Mouse (Mus musculus) kidney, embryonic 14.5 days (tissue): ENCODE measurements at regions not wholly inside any gene's neighbourhood (a gene's known extent, or its start where the extent isn't known, plus 50 kb on each side); places are given as distances from the start of the nearest gene placed in this dataset.

Source experiments
- ATAC-seq: fragments of 200-750 bp; cut with Nextera tagmentation; 2 replicates; pipeline ENCODE4 v1.8.0; 2017; ENCODE audit warnings: moderate number of reproducible peaks, mild to moderate bottlenecking, moderate TSS enrichment, moderate library complexity; ENCODE audit not compliant: low FRiP score, low TSS enrichment
- H3K27ac ChIP-seq: fragments of 300-500 bp; sonication (generic); 2 replicates; pipeline ENCODE4 v1.5.1; 2014; ENCODE audit warnings: low read depth, mild to moderate bottlenecking, low read length, moderate library complexity, mixed read lengths
- H3K27me3 ChIP-seq: fragments of 300-500 bp; sonication (generic); 2 replicates; pipeline ENCODE4 v1.6.1; 2014; ENCODE audit warnings: mild to moderate bottlenecking, low read length; ENCODE audit not compliant: control insufficient read depth, insufficient read depth
- H3K36me3 ChIP-seq: fragments of 300-500 bp; sonication (generic); 2 replicates; pipeline ENCODE4 v1.6.1; 2014; ENCODE audit warnings: low read length, mixed read lengths; ENCODE audit not compliant: control insufficient read depth, insufficient read depth
- H3K4me1 ChIP-seq: fragments of 300-500 bp; sonication (generic); 2 replicates; pipeline ENCODE4 v1.6.1; 2014; ENCODE audit warnings: low read length, mixed read lengths; ENCODE audit not compliant: control insufficient read depth, insufficient read depth
- H3K4me2 ChIP-seq: fragments of 300-500 bp; sonication (generic); replicated peaks from 2 replicates; pipeline ENCODE4 v1.6.1; 2014; ENCODE audit warnings: low read depth, mild to moderate bottlenecking, low read length
- H3K4me3 ChIP-seq: fragments of 300-500 bp; sonication (generic); 2 replicates; pipeline ENCODE4 v1.5.1; 2014; ENCODE audit warnings: mild to moderate bottlenecking, low read length
- H3K9ac ChIP-seq: fragments of 300-500 bp; sonication (generic); 2 replicates; pipeline ENCODE4 v1.6.1; 2014; ENCODE audit warnings: low read depth, mild to moderate bottlenecking, low read length, moderate library complexity
- H3K9me3 ChIP-seq: fragments of 300-500 bp; sonication (generic); 2 replicates; pipeline ENCODE4 v1.6.1; 2016; ENCODE audit warnings: low read length; ENCODE audit not compliant: control insufficient read depth
- WGBS: fragments of 180-500 bp; shearing (Covaris S2); extraction: QIAGEN DNeasy Blood & Tissue Kit; methylation state at CpG from one replicate; pipeline ENCODE4 v1.1.7; 2014; 5-methylcytosine and 5-hydroxymethylcytosine counted together

DNA sequence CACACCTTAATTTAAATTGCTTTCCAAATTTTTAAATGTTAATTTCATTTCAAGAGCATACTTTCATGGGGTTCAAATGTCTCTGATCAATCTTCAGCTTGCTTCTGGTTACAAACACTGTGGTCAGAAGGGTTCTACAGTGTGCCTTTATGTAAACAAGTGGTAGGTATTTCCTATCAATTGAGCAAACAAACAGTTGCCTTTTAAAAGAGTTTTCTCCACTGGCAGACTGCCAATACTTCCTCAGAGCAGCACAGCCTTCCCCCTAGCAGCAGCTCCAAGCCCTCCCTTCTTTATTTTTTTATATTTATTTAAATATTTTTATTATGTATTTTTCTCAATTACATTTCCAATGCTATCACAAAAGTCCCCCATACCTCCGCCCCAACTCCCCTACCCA lies 977.8 kb downstream of the Fstl5 start:
- H3K4me3 ChIP-seq, result no peak overlapping the region
- no peak for ATAC-seq
- WGBS, result 87% methylated on average over 1 of the region's 1 CpGs
- H3K36me3 ChIP-seq, result no peaks in the 10 kb centered on the region
- H3K9me3 ChIP-seq, result no peaks in the 10 kb centered on the region
- H3K9ac ChIP-seq, result no peak overlapping the region
- H3K27ac ChIP-seq, result no peak overlapping the region
- H3K4me2 ChIP-seq, result no peak overlapping the region
- H3K27me3 ChIP-seq, result no peaks in the 10 kb centered on the region
- H3K4me1 ChIP-seq, result no peaks in the 10 kb centered on the region

DNA sequence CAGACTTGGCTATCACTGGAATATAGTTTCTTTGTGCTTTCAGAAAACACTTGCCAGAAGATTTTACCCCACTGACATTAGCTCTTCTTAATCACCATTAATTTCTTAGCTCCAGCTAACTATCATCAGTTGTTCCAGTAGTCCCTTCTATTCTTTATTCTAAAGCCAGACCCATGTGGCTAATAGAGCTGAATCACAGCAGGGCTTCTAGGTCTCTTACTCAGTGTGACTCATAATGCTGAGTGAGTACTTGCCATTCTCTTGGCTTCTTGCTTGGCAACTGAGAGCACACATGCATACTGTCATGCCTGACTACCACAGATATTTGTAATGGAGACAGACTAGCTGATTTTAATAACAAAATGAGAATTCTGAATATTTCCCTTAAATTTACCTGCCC lies 1001.0 kb downstream of the Fstl5 start:
- H3K4me2 ChIP-seq, result no peak overlapping the region
- H3K9me3 ChIP-seq, result no peaks in the 10 kb centered on the region
- H3K9ac ChIP-seq, result no peak overlapping the region
- no peak overlapping the region for H3K4me3 ChIP-seq
- no peaks in the 10 kb centered on the region for H3K36me3 ChIP-seq
- no peaks in the 10 kb centered on the region for H3K27me3 ChIP-seq
- ATAC-seq, result no peak
- H3K27ac ChIP-seq, result no peak overlapping the region
- H3K4me1 ChIP-seq, result no peaks in the 10 kb centered on the region

DNA sequence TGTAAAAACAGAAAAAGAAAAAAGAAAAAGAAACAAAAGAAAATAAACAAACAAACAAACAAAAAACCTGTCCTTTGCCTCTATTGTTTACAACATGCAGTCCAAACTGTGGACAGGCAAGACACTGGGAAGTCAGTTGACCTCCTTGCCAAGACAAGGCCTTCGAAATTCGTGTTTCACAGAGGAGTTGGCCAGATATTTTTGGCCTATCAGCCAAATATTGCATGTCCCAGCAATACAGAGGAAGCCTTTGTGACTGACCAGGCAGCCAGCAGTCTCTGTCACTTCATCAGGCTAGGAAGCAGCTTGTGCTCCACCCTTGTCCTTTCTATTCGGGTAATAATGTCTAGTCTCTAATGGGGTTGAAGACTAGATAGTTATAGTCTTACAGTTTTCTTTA lies 1017.7 kb downstream of the Fstl5 start:
- Histone ChIP-seq H3K4me3 (no peak overlapping the region), H3K27ac (no peak overlapping the region), H3K4me2 (no peak overlapping the region), H3K9me3 (no peaks in the 10 kb centered on the region; the same call in 1 of the 2 replicates), H3K27me3 (no peaks in the 10 kb centered on the region), H3K4me1 (no peaks in the 10 kb centered on the region), H3K9ac (no peak overlapping the region), H3K36me3 (no peaks in the 10 kb centered on the region)
- ATAC-seq, result no peak
- WGBS, result 94% methylated on average over 3 of the region's 3 CpGs

- Histone ChIP-seq H3K4me1 (no peaks in the 10 kb centered on the region), H3K9ac (no peak overlapping the region), H3K4me2 (no peak overlapping the region), H3K4me3 (no peak overlapping the region), H3K27me3 (no peaks in the 10 kb centered on the region), H3K36me3 (no peaks in the 10 kb centered on the region), H3K9me3 (no peaks in the 10 kb centered on the region), H3K27ac (no peak overlapping the region)
- 69% methylated on average over 2 of the region's 2 CpGs for WGBS
- ATAC-seq, result no peak
Measured at GRCm38 (mm10) chr3:77112969-77113368, 1038.9 kb downstream of the Fstl5 start.

- H3K27ac ChIP-seq, result no peak overlapping the region
- H3K9me3 ChIP-seq, result no peaks in the 10 kb centered on the region
- H3K4me1 ChIP-seq, result no peaks in the 10 kb centered on the region
- H3K4me2 ChIP-seq, result no peak overlapping the region
- no peaks in the 10 kb centered on the region for H3K27me3 ChIP-seq
- ATAC-seq, result no peak
- H3K36me3 ChIP-seq, result no peaks in the 10 kb centered on the region
- H3K9ac ChIP-seq, result no peak overlapping the region
- H3K4me3 ChIP-seq, result no peak overlapping the region
- 90% methylated on average over 8 of the region's 8 CpGs for WGBS
Measured at GRCm38 (mm10) chr3:77120581-77120980, 1046.5 kb downstream of the Fstl5 start.

DNA sequence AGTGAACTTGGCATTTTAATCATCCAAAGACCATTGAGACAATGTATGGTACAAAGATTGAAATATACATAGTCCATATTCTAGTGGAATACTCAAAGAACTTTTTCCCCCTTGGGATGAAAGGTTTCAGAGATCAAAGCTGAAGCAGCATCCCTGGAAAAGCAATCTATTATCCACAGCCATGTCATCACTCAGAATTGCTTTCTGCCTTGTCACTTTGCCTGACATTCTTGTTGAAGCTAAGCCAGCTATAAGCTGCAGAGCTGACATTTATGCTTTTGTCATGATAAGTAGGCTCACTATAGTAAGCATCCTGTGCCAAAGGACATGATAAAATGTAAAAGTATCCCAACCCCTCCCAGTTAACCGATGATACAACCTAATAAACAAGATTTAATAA lies 1077.6 kb downstream of the Fstl5 start:
- H3K9me3 ChIP-seq, result no peaks in the 10 kb centered on the region
- WGBS, result 73% methylated on average over 1 of the region's 1 CpGs
- no peaks in the 10 kb centered on the region for H3K4me1 ChIP-seq
- H3K4me3 ChIP-seq, result no peak overlapping the region
- no peaks in the 10 kb centered on the region for H3K27me3 ChIP-seq
- no peaks in the 10 kb centered on the region for H3K36me3 ChIP-seq
- no peak overlapping the region for H3K27ac ChIP-seq
- ATAC-seq, result no peak
- no peak overlapping the region for H3K4me2 ChIP-seq
- no peak overlapping the region for H3K9ac ChIP-seq

DNA sequence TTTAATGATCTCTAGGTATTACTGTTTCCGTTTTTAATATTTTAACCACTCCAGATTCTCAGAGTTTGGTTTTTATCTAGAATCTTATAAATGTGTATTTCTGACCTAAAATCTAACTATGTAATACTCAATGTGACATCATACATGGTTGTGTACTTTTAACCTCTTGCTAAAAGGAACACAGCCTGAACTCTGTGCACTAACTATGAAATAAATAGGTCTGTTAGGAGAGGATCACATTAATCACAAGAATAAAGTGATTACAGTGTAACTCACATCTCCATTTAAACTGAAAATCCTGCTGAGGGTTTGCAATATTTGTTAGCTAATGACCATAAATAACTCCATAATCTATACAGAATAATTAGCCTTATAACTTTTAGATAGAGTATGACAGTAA lies 1123.8 kb downstream of the Fstl5 start:
- no peaks in the 10 kb centered on the region for H3K36me3 ChIP-seq
- no peak overlapping the region for H3K27ac ChIP-seq
- no peaks in the 10 kb centered on the region for H3K9me3 ChIP-seq
- ATAC-seq, result peak; percentile 62; the same call in 1 of the 2 replicates
- no peaks in the 10 kb centered on the region for H3K27me3 ChIP-seq
- 79% methylated on average over 1 of the region's 1 CpGs for WGBS
- H3K4me3 ChIP-seq, result no peak overlapping the region
- no peak overlapping the region for H3K9ac ChIP-seq
- no peak overlapping the region for H3K4me2 ChIP-seq
- H3K4me1 ChIP-seq, result no peaks in the 10 kb centered on the region

DNA sequence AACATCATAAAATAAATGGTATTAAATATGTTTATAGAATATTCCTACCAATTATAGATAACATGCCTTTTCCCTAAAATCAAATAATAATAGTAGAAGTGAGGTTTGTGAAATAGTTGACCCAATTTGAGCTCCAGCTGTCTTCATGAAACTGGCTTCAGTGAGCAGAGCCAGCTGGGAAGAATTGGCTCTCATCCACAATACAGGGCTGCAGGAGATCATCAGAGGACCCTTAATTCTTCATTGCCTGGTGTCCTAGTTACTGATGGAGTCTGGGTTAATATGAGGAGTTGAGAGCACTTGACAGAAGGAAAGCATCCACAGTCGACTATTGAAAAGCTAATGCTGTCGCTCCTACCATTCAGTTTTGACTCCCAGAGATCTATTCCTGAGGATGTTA lies 1124.2 kb downstream of the Fstl5 start:
- Histone ChIP-seq H3K4me1 (no peaks in the 10 kb centered on the region), H3K36me3 (no peaks in the 10 kb centered on the region), H3K4me2 (no peak overlapping the region), H3K27me3 (no peaks in the 10 kb centered on the region), H3K9me3 (no peaks in the 10 kb centered on the region), H3K4me3 (no peak overlapping the region), H3K27ac (no peak overlapping the region), H3K9ac (no peak overlapping the region)
- ATAC-seq, result peak; percentile 49; the same call in 1 of the 2 replicates
- 65% methylated on average over 2 of the region's 2 CpGs for WGBS

GRCm38 (mm10) chr3:77226007-77226406 lies 1151.9 kb downstream of the Fstl5 start:
- Histone ChIP-seq H3K9ac (no peak overlapping the region), H3K4me2 (no peak overlapping the region), H3K4me3 (no peak overlapping the region), H3K27me3 (no peaks in the 10 kb centered on the region), H3K4me1 (no peaks in the 10 kb centered on the region), H3K9me3 (no peaks in the 10 kb centered on the region), H3K27ac (no peak overlapping the region), H3K36me3 (no peaks in the 10 kb centered on the region)
- ATAC-seq, result no peak
- WGBS, result 59% methylated on average over 1 of the region's 1 CpGs
